Comparison of ENCODE assay signal across 21 mouse cellular contexts in the genomic region with DNA sequence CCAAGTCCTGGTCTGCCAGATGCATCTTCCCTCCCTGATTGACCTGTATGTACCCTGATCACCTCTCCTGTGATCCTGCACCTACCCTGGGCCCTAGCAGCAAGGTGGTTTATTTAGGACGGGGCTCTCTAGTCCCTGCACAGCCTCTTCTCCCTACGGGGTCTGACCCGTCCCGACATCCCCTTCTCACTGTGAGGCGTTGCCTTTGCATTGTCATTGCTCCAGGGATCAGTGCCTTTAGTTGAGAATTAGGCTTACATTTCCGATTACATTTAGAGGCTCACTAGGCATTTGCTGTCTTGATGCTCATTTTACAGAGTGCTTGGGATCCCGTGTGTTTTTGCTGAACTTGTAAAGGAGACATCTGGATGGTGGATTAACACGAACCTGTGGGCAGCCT.
"Had no signal": no experiment of that assay in that cellular context is flagged by ENCODE, and none has a peak within 500 bp of the region (broad histone marks: within the 10 kb centered on the region; RNA-seq: fewer than 3 reads in every experiment).

No protein-coding gene starts in this region.

- H3K9ac ChIP-seq: limb, embryonic 12.5 days; liver, embryonic 12.5 days; liver, embryonic 15.5 days; lung, embryonic 15.5 days; neural tube, embryonic 12.5 days; neural tube, embryonic 15.5 days had no signal

- ATAC-seq: intestine, postnatal 0 days; liver, embryonic 12.5 days had no signal

- H3K4me3 ChIP-seq: left cerebral cortex, adult 2 months; limb, embryonic 12.5 days; liver, embryonic 12.5 days; liver, embryonic 15.5 days; lung, embryonic 15.5 days; midbrain, embryonic 10.5 days; neural tube, embryonic 12.5 days; neural tube, embryonic 15.5 days had no signal

- H3K27ac ChIP-seq: kidney, postnatal 0 days; left cerebral cortex, adult 2 months; liver, embryonic 12.5 days; liver, embryonic 15.5 days; lung, embryonic 15.5 days; midbrain, embryonic 10.5 days; neural tube, embryonic 12.5 days; neural tube, embryonic 15.5 days had no signal

- H3K36me3 ChIP-seq: neural tube, embryonic 15.5 days had no signal

- H3K4me2 ChIP-seq: limb, embryonic 12.5 days; liver, embryonic 12.5 days; liver, embryonic 15.5 days; lung, embryonic 15.5 days; neural tube, embryonic 12.5 days; neural tube, embryonic 15.5 days had no signal

- DNase-seq: kidney, adult 2 months; kidney, postnatal 25 days; layer of hippocampus, postnatal 36 days; liver; lung, adult 18-20 months; lung, postnatal 10 days; lung, postnatal 36 days; midbrain, embryonic 14.5 days; retina, postnatal 1 day; thymus, postnatal 36 days had no signal

- H3K9me3 ChIP-seq: limb, embryonic 12.5 days; liver, embryonic 12.5 days; liver, embryonic 15.5 days; lung, embryonic 15.5 days; megakaryocyte, embryonic 14.5 days; midbrain, embryonic 10.5 days; neural tube, embryonic 12.5 days; neural tube, embryonic 15.5 days had no signal

- H3K27me3 ChIP-seq: limb, embryonic 12.5 days; liver, embryonic 12.5 days; liver, embryonic 15.5 days; lung, embryonic 15.5 days; megakaryocyte, embryonic 14.5 days; neural tube, embryonic 12.5 days; neural tube, embryonic 15.5 days had no signal
